Mouse (Mus musculus) regulatory T cell (primary cell): ENCODE data around the gene Cdkn2aipnl.

Experiments
- in situ Hi-C: fragments of 300-600 bp; cut with MboI, MseI; formaldehyde crosslinking; loops from one replicate; pipeline ENCODE4 v1.15.1; 2025; ENCODE audit warnings: high pct_unique_total_duplicates

Cdkn2aipnl gene

DNA sequence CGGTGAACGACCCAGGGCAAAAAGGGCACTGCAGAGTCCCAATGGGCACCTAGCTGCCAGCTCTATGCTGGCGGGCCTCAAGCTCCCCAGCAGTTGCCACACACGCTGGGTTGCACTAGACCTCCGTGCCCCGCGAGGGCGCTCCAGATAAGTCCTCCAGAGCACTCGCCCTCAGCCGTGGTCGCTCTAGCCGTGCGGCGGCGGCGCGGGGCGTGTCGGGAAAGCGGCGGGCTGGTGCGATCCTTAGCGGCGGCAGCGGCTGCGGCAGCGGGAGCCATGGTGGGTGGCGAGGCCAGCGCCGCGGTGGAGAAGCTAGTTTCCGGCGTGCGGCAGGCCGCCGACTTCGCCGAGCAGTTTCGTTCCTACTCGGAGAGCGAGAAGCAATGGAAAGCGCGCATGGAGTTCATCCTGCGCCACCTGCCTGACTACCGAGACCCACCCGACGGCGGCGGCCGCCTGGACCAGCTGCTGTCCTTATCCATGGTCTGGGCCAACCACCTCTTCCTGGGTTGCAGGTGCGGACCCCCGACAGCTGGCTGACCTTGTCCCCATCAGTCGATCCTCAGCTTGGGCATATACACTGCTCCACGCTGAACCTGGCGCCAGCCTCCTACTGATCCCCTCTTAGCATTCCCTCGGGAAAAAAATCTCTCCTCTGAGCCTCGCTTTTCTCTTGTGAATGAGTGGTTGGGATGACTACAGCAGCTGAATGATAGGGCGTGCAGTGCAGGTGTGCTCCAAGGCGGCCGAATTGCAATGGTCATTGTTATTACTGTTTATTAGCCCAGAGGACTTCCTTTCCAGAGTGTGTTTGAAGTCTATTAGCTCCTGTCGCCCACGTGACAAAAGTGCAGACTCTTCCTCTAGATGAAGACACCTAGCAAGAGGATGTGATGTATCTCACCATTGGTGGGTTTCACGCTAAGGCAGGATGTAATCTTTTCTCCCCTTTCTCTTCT is at the start of gene Cdkn2aipnl:
Gene Cdkn2aipnl, plus strand, starts transcription at position 219 of the 959 bp plus-strand sequence.
- in situ Hi-C loops: loop anchor here (5.0 kb wide), 2 partner anchors 100 to 145 kb away; no protein-coding TSS in a partner anchor

DNA sequence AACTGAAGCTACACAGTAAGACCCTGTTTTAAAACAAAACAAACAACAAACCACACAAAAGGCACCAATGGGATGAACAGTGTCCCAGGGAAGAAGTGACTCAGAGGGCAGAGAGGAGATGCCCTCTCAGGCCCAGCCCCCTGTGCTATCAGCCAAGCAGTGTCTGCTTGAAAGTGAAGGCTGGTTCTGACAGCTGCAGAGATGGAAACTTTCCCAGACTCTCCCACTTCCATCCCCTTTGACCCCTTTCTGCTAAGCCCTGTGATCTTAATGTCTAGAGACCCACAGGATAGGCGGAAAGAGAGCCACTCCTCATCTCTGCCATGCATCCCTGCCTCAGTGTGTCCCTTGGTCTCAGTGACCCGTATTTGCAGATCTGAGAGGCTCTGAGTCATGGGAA is 49.5 kb upstream of the Cdkn2aipnl start:
- in situ Hi-C loops: no loop called here

DNA sequence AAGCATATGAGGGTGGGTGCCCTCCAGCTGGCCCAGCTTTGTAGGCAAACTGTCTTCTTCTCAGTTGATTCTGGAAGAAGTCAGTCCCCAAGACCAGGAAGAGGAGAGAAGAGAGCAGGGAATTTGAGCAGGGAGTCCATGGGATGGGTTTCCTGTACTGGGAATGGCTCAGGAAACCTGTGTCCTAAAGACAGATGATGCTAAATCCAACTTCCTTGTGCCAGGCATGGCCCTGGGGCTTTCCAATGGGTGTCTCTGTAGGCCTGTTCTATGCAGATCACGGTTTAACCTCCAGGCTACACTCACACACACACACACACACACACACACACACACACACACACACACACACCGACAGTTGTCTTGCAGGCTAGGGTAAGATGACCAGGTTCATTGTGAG is 48.9 kb upstream of the Cdkn2aipnl start:
- in situ Hi-C loops: no loop called here

DNA sequence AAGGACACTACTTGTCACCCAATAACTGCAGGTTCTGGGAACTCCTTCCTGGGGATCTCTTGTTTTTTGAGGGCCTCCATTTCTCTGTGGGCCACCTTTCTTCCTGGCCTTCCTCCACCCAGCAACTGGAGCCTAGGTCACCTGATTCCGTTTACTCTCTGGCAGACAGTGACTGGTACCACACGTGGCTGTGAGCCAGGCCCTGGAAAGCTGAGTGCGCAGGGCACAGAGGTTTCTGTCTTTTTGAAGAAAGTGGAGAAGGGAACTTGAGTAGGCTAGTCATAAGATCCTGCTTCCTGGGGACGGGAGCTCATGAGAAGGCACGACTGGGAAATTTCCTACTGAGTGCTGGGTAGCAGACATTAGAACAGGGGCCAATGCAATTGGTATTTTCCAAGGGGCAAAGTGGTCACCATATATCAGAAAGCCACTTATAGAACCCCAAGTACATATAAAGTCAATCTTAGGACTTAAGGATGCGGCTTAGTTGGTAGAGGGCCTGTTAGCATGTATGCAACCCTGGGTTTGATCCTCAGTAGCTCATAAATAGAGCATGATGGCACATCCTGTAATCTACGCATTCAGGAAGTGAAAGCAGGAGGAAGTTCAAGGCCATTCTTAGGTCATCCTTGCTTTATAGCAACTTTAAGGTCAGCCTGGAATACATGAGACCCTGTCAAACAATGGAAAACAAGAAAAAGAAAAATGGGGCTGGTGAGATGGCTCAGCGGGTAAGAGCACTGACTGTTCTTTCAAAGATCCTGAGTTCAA is 45.9 kb upstream of the Cdkn2aipnl start:
- in situ Hi-C loops: loop anchor here (5.0 kb wide), 1 partner anchor 41 kb away; no protein-coding TSS in a partner anchor

DNA sequence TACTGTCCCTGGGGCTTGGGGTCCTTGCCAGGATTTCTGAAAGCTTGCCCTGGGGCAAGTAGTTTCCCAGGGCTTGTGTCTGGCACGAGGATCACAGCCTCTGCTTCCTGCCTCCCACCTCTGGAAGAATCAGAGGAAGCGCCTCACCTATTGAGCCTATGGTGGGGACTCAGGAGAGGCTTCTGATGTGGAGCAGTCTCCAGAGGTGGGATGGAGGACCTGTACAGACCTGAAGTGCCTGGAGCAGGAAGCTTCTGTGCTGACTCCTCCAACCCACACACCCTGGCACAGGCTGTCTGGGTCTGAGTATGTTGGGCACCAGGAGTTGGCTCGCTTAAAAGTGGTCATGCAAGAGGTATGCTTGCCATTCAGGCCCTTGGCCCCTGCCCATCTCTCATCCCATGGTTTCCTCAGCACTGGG is 45.0 kb upstream of the Cdkn2aipnl start:
- in situ Hi-C loops: loop anchor here (5.0 kb wide), 1 partner anchor 40 kb away; no protein-coding TSS in a partner anchor

DNA sequence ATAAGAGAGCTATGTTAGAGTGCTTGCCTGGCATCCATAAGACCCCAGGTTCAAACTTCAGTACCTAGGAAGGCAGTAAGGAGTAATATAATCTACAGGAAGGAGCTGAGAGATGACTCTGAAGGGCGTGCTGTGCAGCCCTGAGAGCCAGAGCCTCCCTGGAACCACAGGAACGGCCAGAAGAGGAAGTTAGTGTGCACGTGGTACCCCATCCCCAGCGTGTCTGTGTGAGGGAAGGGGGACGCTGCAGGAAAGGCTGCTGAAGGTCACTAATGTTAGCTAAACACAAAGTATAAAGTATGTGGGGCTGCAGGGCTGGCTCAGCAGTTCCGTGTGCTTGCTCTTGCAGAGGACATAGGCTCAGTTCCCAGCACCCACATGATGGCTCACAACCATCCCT is 41.9 kb upstream of the Cdkn2aipnl start:
- in situ Hi-C loops: no loop called here

DNA sequence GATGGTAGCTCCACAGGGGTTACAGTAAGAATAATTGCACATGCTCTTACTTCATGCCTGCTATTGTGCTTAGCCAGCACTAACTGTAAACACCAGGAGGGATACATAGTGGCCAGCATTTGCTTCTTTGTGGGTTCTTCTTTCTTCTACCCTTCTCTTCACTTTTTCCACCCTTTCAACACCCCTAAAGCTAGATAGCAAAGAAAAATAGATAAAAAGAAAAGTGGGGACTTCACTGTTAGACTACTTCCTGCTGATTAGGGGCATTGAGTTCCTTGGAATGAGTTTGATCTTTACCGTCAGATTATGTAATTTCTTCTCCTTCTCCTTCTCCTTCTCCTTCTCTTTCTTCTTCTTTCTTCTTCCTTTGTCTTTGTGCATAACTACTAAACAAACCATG is 41.1 kb upstream of the Cdkn2aipnl start:
- in situ Hi-C loops: no loop called here

DNA sequence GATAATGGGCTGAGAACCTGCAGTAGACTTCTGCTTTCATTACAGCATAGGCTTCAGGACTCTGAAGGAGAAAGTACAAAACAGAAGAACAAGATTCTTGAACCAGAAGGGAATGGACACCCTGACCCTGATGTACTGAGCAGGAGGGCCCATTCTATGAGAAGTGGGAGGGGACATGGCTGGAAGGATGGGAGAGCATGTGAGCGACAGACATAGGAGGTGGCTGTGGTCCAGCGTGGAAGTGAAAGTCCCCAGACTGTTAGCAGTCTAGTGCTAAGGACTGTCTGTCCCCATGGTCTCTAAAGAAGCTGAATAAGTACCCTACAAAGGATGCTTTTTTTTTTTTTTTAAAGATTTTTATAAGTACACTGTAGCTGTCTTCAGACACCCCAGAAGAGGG is 40.4 kb upstream of the Cdkn2aipnl start:
- in situ Hi-C loops: no loop called here

DNA sequence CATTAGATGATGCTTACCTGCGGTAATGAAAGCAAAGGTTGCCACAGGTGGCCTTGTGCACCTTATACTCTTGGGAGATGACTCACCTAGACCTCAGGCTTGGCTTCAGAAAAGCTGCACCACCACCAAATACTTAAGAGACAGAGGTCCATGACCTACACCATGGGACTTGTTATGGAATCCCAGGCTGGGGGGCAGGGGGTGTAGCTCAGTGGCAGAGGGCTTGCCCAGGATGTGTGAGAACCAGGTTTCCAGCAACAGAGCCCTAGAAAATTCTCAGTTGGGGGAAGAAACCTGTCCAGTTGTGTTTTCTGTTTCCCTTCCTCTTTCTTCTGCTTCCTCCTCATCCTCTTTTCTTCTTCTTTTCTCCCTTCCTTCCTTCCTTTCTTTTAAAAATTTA is 36.3 kb upstream of the Cdkn2aipnl start:
- in situ Hi-C loops: no loop called here

DNA sequence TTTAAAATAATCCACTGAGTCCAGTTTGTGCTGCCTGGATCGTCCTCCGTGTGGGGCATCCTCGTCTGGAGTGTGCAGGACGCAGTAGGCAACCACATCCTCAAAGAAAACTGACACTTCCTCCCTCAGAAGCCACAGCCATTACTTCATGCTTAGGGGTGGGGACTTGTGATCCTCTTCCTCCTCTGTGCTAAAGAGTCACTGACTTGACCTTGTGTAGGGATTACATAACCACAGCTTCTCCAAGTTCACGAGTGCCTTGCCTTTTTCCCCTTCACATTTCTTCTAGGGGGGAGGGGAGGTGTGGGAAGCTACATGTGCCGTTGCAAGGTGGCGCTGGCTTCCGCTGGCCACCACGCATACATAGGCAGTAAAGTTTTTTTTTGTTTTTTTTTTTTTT is 35.7 kb upstream of the Cdkn2aipnl start:
- in situ Hi-C loops: no loop called here

DNA sequence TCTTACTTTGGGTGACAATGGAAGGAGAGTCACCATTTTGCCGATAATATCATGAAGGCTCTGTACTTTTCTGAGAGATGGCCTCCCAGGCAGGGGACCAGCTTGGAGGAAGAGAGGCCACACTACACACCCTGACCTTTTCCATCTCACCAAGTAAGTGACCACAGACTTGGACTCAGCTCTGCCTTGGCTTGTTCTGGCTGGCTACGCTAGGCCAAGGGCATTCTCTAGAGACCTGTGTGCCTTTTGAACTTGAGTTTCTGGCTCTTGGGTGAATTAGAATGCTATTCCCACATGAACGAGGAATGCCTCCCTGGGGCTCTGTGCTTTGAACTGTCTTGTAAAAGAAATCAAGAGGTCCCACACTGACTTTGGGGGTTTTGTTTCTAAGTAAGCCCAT is 33.2 kb upstream of the Cdkn2aipnl start:
- in situ Hi-C loops: no loop called here

DNA sequence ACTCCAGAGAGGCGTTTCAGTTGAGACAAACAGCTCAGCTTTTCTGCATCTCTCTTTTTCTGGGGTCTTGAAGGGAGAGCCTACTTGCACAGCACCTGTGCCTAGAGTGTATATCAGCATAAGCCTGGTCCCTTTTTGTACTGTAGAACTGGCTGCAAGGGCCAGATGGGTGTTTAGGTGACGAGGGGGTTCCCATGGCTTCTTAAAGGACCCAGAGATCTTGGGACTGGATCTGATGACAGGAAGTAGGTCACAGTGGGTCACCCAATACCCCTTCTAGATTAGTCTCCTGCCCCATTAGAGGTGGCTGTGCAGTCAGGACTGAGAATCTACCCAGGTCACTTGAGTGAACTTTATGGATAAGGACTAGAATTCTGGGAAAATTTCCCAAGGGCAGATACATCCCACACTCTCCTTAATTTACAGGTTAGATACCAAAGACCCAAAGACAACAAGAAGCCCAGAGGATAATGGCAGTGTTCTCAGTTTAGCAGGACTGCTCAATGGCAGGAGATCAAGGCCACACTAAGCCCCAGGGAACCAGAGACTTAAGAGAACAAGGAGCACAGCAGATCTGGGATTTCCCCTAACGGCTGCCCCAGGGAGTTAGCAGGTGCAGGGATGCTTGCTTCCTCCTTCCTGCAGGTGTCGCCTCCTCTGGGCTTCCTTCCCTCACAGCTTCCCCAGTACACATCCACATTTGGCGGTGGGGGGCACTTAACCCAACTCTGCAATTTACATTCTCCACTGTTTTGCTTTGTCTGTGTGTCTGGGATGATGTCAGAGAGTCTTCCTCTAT is 31.6 kb upstream of the Cdkn2aipnl start:
- in situ Hi-C loops: no loop called here

DNA sequence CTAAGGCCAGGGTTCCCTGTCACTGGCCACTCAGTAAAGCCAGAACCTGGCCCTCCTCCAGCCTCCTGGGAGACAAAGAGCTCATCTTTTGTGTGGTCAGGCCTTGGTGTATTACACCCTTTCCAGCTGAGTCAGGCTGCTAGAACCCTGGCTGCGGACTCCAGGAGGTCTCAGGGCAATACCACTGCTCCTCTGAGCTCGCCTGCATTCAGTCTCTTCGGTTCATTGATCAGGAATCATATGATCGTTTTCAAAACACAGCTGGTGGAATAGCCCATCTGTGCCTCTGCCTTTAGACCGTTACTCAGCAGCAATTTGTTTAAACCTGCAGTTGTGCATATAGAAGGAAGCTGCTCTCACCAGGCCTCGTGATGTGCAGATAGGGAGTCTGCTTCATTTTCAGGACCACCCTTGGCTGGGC is 30.1 kb upstream of the Cdkn2aipnl start:
- in situ Hi-C loops: no loop called here

DNA sequence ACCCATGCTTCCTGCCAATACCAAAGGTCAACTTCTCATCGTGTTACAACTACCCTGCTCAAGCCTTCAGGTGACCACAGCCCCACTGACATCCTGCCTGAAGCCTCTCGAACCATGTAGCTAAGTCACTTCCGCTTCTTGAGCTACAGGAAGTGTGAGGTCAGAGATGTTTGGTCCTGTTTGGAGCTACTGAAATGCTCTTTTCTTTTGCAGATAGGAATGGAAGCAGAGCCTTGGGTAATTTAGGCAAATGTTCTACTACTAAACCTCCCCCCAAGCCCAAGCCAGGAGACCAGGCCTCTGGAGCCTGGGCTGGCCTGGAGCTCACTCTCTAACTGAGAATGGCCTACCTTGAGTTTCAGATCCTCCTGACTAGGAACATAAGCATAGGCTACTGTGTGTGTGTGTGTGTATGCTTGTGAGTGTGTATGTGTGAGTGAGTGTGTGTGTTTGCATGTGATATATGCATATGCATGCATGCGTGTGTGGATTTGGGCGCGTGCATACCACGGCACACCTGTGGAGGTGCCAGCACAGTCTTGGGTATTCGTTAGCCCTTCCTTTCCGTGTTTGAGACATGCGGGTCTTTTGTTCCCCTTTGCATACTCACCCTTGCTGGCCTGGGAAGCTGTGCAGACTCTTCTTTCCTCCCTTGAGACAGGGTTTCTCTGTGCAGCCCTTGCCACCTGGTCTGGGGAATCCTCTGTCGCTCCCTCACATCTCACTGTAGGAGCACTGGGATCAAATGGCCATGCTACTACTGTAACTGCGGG is 28.5 kb upstream of the Cdkn2aipnl start:
- in situ Hi-C loops: no loop called here

DNA sequence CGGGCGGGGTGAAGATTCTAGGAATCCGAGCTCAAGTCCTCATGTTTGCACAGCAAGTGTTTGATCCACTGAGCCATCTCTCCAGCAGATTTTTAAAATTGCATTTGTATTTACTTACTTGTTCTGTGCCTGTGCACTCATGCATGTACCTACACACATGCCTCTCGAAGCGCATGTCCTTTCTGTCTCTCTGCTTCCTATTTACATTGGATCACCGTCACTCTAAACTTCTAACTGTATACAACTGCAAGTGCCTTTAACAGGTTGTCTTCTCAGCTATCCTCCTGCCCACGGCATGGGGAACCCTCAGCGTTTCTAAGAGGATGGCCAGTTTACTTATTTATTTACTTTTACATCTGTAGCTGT is 27.9 kb upstream of the Cdkn2aipnl start:
- in situ Hi-C loops: no loop called here

DNA sequence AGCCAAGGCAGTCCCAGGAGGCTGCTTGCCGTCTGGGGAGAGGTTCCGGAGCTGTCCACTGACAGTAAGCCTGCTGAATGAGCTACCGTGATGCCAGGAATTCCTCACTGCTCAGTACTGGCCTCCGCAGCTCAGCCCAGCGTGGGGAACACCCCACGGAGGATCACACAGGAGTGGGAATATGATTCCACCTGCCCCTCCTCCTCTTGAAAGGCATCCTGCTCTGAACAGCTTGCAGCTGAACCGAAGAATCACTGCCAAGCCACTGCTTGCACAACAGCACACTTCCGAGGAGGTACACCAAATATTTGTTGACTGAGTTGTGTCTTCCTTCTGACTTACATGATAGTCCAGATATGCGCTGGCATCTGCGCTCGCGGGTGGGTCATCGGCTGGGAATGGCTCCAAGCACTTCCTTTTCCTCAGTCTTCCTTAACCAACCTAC is 26.9 kb upstream of the Cdkn2aipnl start:
- in situ Hi-C loops: no loop called here

DNA sequence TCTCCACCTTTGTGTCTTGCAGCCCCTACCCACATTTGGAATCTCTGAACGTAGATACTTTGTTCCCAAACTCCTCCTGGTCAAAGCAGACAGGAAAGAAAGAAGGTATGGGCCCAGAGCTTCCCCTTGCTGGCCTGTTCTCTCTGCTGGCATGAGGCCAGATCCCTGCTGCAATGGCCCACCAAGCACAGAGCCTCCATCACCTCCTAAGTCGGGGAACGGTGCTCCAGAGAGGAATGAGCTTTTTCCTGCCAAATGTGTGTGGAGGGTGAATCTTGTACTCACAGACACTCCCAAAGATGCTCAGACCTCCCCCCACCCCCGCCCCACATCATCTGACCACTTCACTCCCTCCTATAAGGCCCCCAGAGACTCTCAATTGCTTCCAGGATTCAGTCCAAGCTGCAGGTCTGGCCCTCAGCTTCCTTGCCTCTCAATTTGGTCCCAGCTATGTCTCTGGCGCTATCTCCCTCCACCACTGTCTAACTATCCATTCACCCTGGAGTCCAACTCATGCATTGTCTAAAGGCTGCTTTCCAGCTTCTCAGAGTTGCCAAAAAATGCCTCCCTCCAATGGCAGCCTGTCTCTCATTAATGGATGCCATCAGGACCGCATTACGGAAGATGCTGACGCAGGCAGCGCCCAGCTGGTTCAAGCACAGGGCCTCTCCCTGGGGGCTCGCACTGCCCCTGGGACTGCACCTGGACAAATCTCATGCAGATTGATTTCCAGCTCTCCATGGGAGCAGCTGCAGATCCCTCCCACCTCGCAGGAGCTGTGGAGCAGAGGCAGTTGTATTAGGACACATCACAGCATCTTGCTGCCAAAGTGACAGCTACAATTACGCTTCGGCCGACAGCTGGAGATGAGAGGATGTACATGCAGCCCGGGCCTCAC is 24.6 kb upstream of the Cdkn2aipnl start:
- in situ Hi-C loops: no loop called here

DNA sequence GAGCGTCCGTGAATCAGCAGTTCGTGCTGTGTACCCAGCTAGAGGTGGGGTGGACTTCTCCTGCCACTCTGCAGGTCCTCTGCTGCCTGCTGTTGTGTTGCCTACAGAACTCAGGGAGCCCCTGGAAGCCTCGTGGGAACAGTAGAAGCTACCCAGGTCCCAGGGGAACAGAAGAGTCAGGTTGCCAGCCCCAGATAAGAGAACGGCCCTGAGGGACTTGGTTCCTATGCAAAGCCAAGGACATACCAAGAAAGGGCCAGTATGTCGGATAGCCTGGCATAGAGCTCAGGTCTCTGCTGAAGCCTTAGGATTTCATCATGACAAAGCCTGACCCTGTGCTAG is 24.0 kb upstream of the Cdkn2aipnl start:
- in situ Hi-C loops: no loop called here

DNA sequence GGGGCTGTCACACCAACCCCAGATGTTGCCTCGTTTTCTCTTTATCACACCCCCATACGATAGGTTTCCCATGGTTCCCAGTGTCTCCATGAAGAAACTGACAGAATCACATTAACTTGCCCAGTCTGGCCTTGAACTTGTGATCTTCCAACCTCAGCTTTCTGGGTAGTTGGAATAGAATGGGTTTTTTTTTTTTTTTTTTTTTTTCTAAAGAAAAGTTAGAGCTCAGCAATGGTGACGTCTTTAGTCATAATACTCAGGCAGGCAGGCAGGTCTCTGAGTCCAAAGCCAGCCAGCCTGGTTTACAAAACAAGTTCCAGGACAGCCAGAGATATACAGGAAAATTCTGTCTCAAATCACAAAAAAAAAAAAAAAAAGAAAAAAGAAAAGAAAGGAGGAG is 23.2 kb upstream of the Cdkn2aipnl start:
- in situ Hi-C loops: no loop called here

DNA sequence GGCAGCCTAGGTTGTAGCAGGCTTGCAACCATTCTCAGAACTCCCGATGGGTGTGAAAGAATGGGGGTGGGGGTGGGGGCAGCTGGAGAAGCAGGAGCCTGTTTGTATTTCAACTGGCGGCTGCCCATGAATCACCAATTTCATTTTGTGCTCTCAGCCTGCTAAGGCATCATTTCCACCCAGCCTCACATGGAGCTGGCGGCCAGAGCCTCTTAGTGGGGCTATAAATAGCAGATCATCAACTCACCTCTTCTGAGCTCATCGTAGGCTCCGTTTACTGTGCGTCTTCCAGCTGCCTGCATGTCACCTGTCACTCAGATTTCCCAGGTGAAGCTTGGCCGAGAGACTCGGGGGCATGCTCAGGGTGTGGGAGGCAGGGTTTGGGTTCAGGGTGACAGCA is 21.9 kb upstream of the Cdkn2aipnl start:
- in situ Hi-C loops: no loop called here
